Mouse (Mus musculus) frontal cortex, postnatal 36 days (tissue): ENCODE results near the gene Scg5.
A peak's percentile ranks its signal among the peaks of the same experiment; 100 is the strongest.

ENCODE experiments used
- DNase-seq, 2 experiments: peaks; one replicate each; pipeline ENCODE4 v3.0.0; 2022; ENCODE audit warnings: low spot score in 2 of 2

The Scg5 gene

DNA sequence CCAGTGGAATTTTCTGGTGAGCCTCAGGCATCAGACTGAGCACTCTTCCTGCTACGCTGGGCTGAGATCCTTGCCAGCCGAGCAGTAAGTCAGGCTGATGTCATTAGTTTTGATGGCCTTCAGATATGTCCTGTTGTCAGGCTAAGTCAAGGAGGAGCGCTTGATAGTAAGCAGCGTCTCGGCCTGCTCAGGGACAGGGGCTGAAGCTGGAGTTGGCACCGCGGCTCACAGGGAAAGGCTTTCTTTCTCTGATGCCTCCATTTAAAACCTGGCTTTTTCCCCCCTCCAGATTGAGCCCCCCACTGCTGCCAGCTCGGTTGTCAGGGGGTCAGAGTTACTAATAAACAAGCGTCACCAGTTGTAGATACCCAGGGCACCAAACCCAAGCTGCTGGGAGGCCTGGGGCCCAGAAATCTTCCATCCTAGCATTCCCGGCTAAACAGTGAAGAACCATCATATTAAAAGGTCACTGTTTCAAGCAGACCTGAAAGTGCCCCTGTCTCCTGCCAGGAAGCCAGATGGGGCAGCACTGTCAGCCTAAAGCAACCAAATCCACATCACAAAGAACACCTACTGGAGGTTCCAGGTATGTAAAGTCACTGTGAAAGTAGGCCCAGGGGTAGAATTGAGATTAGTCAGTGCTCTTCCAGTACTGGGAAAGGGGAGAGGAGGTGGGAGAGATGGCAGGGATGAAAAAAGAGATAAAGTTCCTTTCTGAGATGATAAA is 21.9 kb downstream of the Scg5 start:
- DNase-seq = no peak

DNA sequence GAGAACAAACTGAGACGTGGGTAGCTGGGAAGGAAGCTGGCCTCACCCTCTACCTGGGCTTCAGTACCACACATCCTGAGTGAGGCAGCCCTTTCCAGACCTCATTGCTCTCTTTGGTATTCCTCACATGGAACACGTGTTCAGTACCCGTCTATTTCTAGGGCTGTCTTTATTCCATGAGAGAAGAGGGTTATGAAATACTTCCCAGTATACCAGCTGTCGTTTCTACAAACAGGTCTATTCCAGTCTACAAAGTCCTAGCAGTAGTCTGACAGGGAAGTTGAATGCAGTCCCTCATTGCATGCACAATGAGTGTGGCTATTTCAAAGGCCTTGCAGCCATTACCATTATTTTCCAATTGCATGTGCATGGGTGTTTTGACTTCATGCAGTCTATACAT is 23.2 kb downstream of the Scg5 start:
- DNase-seq = no peak

DNA sequence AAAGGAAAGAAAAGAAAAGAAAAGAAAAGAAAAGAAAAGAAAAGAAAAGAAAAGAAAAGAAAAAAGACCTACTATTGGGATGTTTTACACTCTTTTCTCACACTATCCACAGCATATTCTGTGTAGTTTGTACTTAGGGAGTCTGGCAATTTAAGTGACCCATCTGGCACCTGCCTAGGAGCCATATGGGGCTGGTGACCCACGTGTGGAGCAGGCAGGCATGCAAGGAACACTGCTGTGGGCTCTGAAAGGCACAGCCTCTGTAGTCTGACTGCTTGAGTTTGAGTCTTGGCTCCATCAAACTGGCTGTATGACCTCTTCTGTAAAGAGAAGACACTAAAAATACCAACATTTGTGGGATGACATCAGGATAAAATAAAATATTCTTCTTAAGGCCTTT is 25.2 kb downstream of the Scg5 start:
- no peak for DNase-seq

DNA sequence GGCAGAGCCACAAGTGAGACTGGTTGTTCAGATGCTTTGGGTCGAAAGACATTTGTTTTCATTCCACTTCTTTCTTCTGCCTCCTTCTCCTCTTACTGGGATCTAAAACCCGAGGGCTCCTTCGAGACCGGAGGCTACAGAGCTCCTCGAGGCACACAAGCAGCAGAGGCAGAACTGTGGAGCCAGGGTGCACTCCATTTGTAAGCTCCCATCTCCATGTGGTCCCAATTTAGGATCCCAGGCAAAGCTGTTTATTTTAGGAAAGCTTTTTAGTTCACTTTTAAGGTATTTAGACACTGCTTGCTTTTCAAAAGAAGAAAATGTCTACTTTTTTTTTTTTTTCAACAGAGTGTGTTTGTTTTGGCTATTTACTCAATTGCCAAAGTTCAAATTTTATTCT is 28.1 kb downstream of the Scg5 start:
- DNase-seq = no peak

DNA sequence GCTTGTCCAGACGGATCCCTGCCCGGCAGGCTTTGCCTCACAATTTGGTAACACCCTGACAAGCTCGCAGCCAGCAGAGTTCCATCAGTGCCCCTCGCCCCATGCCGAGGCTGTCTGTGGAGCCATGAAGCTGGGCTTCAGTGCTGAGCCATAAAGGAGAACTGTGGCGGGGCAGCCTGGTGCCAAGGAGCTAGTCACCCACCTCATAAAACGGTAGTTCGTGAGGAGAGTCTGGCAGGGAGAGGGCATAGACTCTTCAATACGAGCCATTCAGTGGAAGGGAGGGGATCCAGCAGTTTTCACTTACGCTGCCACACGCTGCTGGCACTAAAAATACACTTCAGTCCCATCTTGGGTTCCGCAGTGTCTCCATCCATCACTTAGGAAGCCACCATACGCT is 30.3 kb downstream of the Scg5 start:
- no peak for DNase-seq

DNA sequence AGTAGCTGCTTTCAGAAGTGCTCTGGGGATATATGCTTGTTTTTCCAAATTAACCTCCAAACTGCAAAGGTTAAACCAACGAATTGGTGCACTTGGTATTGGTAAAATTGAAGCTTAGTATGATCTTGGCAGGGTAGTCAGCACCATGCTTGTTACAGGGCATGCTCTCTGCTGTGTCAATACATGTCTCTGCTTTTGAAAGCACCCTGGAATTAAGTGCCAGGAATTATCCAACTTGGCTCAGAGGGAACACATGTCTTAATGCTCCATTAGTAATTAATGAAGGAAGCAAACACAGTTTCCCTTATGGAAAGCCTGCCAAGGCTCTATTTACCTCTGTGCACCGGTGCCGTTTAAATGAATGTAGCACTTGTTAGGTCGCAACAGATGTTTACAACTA is 33.7 kb downstream of the Scg5 start:
- no peak for DNase-seq

DNA sequence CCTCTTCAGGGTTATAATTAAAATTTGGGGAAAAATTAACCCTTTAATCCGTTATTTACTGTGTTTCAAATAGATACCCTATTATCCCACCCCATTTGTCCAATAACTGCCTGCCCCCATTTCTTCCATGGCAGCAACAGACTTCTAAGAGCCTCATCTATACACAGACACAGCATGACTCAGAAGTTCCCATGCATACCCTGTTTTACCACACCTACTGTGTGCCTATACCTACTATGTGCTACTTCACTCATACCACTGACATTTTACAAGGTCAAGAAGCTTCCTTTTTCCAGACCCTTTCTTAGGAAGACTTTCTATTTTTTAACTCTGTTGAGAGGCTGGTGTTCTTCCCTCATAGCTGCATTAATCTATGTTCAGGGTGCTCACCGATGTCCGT is 35.4 kb downstream of the Scg5 start:
- no peak for DNase-seq

DNA sequence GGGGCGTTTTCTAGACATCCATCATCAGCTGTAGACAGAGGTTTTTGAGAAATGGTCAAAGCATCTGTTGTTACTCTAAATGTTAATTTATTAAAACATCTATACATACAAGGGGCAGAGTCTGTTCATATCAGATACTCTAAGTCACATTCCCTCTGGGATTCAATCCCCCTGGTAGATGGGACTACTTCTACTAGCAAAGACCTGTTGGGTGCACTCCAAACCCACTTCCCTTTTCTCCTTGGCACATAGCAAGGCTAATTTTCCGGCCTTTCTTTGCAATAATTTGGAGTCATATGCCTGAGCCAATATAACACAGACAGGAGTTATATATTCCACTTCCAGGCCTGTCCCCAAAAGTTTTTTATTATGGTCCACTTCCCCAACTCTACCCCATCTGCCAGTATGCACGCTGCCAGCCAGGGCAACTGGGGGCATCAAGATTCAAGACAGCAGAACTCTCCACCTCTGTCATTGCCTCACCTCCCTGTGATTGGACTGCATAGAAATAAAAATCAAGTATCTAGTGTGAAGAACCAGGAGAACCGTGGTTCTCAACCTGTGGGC is 40.0 kb downstream of the Scg5 start:
- no peak for DNase-seq

DNA sequence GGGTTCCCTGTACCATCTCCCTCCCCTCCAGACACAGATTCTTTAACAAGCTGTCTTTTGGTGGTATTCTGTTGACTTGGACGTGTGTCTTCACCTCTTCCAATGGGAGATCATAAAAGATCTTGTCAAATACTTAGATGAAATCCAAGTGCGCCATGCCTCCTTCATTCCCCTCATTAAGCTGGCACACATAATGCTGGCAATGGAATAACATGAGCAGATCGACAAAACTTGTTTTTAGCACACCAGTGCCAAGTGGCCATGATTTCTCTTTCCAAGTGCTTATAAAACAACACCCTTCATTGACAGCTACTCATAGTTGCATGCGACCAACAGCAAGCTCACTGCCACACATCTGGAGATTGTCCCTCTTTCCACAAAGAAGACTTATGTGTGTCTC is 41.0 kb downstream of the Scg5 start:
- no peak for DNase-seq

DNA sequence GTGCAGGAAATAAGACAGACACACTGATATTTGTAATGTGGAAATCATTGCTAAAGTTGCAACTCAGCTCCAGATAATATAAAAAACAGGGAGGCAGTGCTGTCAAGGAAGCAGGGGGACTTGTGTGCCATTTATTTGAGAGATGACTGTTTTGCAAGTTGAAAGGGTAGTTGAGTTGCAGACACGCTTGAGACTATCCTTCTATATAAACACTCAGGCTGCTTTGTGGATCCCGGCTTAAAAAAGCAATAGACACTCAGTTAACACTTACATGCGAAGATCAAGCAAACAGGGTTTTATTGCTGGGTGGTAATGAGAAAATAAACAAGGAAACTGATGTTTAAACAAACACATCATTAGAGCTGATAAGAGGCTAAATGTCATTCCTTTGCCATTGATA is 44.1 kb downstream of the Scg5 start:
- no peak for DNase-seq

DNA sequence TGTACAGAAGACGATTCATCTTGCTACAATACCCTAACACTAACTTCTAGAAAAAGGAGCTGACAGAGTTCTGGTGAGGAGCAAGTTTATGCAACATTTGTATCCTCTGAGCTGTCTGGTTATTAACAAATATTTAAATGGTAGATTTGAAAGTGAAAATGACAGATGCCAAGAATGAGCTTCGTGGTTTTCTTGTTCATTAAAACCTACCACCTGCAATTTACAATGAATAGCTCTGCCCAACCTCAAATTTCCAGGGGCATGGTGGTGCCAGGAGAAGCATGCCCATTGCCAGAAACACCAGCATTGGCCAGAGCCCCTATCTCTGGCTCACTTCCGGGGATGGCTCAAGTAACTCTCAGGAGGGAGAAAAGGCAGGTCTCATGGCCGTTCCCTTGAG is 47.4 kb downstream of the Scg5 start:
- DNase-seq = no peak

DNA sequence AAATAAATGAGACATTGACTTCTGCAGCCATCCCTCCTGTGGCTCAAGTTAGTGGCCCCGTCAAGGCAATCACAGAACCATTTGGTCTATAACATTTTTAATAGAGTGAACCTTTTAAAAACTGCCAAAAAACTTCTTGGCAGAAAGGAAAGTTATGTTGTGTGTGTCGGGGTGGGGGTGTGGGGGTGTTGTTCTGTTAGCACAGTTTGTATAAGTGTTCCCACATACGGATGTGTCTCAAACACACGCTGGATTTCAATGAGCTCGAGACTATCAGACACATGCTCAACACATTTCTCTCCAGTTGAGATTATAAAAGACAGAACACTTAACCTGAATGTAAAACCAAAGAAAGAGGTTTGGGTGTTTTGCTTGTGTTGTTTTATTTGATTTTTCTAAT is 47.8 kb downstream of the Scg5 start:
- DNase-seq = peak in 1 of 2 experiments; percentile 16

DNA sequence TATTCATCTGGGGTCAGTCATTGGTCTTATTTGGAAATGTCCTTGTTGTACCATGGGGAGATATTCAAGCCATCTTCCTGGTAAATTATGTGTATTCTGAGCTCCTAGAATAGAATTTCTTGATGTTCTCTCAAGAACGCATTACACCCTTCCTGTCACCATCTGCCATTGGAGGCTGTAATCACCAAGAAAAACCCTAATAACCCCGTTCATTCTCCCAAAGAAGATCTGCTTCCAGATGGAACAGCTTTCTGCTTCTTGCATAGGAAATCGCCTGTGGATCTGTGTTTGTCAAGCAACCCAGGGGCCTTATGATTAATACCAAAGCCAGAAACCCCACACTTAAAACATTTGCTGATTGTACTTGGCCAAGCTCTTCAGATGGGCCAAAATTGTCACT is 49.6 kb downstream of the Scg5 start:
- DNase-seq = peak in 1 of 2 experiments; percentile 31

DNA sequence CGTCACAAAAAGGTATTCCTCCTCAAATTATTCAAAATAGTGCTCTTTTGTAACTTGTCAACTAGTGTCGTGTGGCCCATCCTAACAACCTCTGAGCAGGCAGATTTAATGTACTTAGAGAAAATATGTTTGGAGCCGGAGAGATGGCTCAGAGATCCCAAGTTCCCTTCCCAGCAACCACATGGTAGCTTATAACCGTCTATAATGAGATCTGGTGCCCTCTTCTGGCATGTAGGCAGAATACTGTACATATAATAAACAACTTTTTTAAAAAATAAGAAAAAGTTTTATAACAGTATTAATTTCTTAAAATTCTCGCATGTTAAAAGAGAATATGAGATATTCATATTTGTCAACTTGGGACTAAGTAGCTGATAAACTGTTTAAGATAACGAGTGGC is 50.9 kb downstream of the Scg5 start:
- no peak for DNase-seq

DNA sequence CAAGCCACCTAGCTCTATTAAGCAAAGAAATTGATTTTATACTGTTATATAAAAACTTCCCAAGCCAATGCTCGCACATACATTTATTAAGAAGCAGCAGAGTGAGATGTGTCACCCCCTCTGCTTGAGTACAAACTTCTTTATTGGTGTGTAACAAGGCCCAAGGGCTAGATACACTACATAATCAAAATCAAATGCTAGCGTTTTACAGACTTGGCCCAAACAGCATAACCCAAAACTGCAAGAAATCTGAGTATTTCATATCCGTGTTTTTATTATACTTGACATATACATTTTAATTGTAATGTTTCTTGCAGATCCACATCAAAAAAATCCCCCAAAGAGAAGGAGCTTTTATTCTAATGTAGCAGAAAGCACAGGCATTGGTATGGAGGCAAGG is 52.6 kb downstream of the Scg5 start:
- no peak for DNase-seq

DNA sequence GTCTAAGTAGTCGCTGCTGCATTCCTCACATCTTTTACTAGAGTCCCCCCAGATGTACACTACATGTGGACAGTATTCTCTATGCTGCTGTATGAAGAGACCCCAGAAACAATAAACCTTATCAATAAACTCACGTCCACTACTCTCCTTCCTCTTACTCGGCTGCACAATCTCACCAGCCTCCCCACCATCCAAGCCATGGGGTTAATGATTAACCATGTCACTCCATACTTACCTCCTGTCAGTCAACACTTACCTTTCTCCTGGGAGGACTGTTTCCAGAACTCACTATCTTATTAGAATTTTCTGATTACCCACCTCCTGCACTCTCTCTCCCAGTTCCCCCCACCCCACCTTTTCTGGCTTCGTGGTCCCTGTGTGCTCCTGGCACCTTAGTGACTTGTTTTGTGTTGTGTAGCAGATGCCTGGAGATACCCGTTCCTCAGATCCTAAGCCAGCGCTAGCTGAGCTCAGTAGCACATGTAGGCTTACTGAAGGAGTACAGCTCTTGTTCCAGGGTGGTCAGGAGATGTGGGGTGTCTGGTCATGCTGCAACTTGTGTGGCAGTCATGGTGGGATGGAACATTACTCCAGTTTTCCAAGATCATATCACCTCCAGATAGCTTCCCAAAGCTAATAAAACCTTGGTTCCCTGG is 54.6 kb downstream of the Scg5 start:
- no peak for DNase-seq

DNA sequence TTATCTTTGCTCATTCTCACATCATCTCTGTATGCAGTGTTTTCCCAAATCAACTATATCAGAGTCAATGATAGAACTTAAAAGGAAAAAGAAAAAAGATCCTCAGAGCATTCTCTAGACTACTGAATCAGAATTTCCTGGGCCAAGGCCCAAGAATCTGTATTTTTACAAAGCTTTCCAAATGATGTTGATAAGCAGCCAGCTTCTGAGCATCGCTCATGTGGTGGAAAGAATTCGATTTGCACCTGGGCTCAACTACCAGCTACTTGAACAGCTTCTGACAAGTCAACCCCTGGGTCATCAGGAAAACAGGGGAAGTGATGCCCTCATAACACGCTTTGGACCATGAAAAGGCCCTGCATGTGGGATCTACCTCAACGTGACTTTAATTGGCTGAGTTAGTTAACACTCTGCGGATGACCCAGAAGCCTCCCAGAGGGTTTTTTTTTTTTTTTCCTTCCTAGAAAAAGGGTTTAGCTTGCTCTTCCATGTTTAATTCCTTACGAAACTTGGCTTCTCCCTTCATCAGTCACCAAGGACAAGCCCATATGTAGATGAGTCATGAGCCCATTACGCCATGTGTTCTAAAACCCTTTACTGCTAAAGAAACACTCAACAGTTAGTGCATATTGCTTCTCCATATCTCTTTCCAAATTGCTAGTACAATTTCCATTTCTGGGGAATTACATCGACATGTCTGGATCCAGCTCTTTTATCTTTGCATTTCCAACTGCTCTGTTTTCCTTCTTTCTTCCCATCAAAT is 60.2 kb downstream of the Scg5 start:
- DNase-seq = peak in 1 of 2 experiments; percentile 43

DNA sequence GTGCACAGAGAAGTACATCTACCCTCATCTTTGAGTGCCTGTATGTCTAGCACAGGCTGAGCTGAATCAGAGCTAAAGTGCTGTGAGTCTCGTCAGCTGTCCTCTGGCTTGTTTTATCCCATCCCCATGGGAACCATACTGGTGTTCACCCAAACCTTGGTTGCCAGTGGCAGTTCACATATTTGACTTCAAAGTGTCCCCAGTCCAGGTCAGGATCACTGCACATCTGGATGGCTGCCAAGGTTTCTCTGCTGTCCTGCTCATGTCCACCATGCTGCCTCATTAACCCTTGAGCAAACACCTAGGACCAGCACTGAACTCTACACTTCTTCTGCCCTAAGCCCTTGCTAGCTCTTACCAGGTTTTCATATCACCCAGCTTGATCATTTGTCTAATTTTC is 63.0 kb downstream of the Scg5 start:
- DNase-seq = no peak

DNA sequence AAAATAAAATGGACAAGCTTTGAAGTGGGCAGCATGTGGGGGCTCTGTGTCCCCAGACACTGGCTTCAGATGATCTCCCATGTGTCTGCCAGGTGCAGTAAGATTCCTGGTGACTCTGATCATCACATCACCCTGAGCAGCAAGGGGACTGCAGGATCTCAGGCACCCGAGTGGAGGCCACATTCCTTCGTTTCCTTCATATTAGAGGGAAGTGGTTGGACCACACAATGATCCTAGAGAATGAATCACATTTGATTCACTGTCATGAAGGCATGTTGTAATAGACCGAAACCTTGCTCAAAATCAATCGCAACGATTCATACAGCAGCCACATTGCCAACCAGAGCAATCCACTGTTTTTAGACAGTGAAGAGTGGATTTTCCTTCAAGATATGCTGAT is 64.0 kb downstream of the Scg5 start:
- no peak for DNase-seq

DNA sequence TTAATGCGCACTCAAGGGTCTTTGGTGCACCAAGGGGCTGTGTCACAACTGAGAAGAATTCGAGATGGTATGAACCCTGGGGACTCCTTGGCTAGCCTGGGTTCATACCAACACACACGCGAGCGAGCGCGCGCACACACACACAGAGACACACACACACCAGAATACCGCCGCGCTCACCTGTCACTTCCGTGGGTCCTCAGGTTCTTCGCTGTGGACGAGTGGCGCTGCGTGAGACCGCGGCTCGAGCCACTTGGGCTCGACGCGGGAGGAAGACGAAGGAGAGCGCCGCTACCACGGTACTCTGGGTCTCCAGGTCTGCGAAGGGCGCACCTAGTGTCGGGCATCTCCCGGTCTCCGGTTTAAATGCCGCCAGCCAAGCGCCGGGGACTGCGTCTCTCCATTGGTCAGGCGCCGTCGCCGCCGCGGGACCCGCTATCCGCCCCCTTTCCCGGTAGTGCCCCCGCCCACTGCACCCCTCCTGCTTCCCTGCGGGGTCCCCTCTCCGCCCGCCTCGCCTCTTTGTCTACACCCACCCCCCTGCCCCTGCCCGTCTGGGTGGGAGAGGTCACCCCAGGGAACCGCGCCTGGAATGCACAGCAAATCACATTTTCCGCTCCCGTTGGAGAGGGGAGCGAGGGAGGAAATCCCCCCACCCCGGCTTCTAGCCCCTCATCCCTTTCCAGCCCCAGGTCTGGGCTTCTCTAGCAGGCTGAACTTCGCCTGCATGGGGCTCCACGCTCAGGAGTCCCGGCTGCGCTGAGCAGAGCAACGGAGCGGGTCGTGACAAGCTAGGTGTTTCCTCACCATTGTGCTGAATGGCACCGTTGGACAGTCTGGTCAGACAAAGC is 70.4 kb downstream of the Scg5 start, which contains the start of gene Grem1:
TSS of gene Grem1 (minus strand) at position 336 of the 851 bp plus-strand sequence.
- no peak for DNase-seq

DNA sequence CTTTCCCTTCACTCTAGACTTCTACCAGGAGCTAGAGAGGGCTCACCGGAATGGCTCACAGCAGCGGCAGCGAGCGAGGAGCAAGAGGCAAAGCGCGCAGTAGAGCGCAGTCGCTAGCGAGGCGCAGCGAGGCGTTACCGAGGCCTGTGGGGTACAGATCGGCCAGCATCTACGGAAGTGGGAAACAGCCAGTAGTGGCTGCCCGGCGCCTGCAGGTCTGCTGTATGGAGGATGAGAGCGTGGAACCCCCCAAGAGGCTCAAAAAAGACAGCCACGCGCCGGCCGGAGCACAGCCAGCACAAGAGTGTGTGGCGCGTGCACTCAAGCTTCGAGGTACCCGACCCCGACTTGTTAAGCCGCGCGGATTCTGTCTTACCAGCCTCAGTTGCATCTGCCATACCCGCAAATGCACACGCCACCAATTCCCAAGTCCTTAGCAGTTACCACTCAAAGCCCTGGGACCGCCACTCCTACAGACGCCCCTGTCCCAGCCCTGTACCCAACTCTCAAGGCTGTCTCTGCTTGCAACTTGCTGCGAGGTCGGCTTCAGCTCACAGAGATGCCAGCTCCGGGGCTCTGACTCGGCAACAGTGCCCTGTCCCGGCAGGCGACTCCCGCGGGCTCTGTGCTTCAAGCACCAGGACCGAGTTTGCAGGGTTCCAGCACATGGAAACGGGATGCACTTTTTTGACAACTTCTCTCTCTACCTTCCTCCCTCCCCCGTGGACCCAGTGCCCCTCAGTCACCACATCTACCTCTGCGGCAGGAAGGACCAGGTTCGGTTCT is 71.2 kb downstream of the Scg5 start:
- peak; percentile 44 to 59 for DNase-seq
